Mouse (Mus musculus): ENCODE measurements at regions not wholly inside any gene's neighbourhood (a gene's known extent, or its start where the extent isn't known, plus 50 kb on each side); places are given as distances from the start of the nearest gene placed in this dataset.

GRCm38 (mm10) chr12:31145032-31145781 lies 71.5 kb downstream of the Fam110c start:
- no peaks in the 10 kb centered on the region for H3K4me1 ChIP-seq (ENCODE audit: control insufficient read depth, insufficient read depth, insufficient read length, low read length)
- no peaks in the 10 kb centered on the region for H3K27me3 ChIP-seq (ENCODE audit: control insufficient read depth, insufficient read depth, low read length)
- no peak overlapping the region for H3K4me3 ChIP-seq (ENCODE audit: low read depth, low read length)
- TF ChIP-seq CTCF (IDR thresholded peaks at IDR 0.05; ENCODE audit: extremely low read depth, insufficient read length, insufficient replicate concordance, low read depth, low read length) = no peak
- TF ChIP-seq POLR2A (IDR thresholded peaks at IDR 0.05; ENCODE audit: low read depth, low read length) = no peak
- 0 out of 2 replicates have a peak overlapping the region, but pooled peaks have one; percentile 14 for H3K27ac ChIP-seq (ENCODE audit: insufficient read depth, low read depth, low read length)
- WGBS = 44% methylated on average over 3 of the region's 3 CpGs
- H3K36me3 ChIP-seq (ENCODE audit: control insufficient read depth, insufficient read depth, low read length) = no peaks in the 10 kb centered on the region

- H3K4me1 ChIP-seq (ENCODE audit: control insufficient read depth, insufficient read depth, insufficient read length, low read length) = no peaks in the 10 kb centered on the region
- no peak overlapping the region for H3K4me3 ChIP-seq (ENCODE audit: low read depth, low read length)
- no peaks in the 10 kb centered on the region for H3K27me3 ChIP-seq (ENCODE audit: control insufficient read depth, insufficient read depth, low read length)
- H3K27ac ChIP-seq (ENCODE audit: insufficient read depth, low read depth, low read length) = peak overlapping the region; percentile 11
- 66% methylated on average over 11 of the region's 11 CpGs for WGBS
- no peaks in the 10 kb centered on the region for H3K36me3 ChIP-seq (ENCODE audit: control insufficient read depth, insufficient read depth, low read length)
- no peak for TF ChIP-seq POLR2A (IDR thresholded peaks at IDR 0.05; ENCODE audit: low read depth, low read length)
- no peak for TF ChIP-seq CTCF (IDR thresholded peaks at IDR 0.05; ENCODE audit: extremely low read depth, insufficient read length, insufficient replicate concordance, low read depth, low read length)
Measured at GRCm38 (mm10) chr12:31148417-31149356, 75.0 kb downstream of the Fam110c start.

GRCm38 (mm10) chr12:31153720-31154119 lies 80.1 kb downstream of the Fam110c start:
- TF ChIP-seq CTCF (IDR thresholded peaks at IDR 0.05; ENCODE audit: extremely low read depth, insufficient read length, insufficient replicate concordance, low read depth, low read length) = no peak
- no peak for TF ChIP-seq POLR2A (IDR thresholded peaks at IDR 0.05; ENCODE audit: low read depth, low read length)
- Histone ChIP-seq H3K4me3 (ENCODE audit: low read depth, low read length) (no peak overlapping the region), H3K27me3 (ENCODE audit: control insufficient read depth, insufficient read depth, low read length) (no peaks in the 10 kb centered on the region), H3K36me3 (ENCODE audit: control insufficient read depth, insufficient read depth, low read length) (no peaks in the 10 kb centered on the region), H3K27ac (ENCODE audit: insufficient read depth, low read depth, low read length) (no peak overlapping the region), H3K4me1 (ENCODE audit: control insufficient read depth, insufficient read depth, insufficient read length, low read length) (no peaks in the 10 kb centered on the region)
- 85% methylated on average over 2 of the region's 2 CpGs for WGBS

- Histone ChIP-seq H3K27me3 (ENCODE audit: control insufficient read depth, insufficient read depth, low read length) (no peaks in the 10 kb centered on the region), H3K4me1 (ENCODE audit: control insufficient read depth, insufficient read depth, insufficient read length, low read length) (no peaks in the 10 kb centered on the region), H3K27ac (ENCODE audit: insufficient read depth, low read depth, low read length) (peak overlapping the region; percentile 31), H3K4me3 (ENCODE audit: low read depth, low read length) (no peak overlapping the region), H3K36me3 (ENCODE audit: control insufficient read depth, insufficient read depth, low read length) (no peaks in the 10 kb centered on the region)
- WGBS = 58% methylated on average over 5 of the region's 5 CpGs
- TF ChIP-seq CTCF (IDR thresholded peaks at IDR 0.05; ENCODE audit: extremely low read depth, insufficient read length, insufficient replicate concordance, low read depth, low read length) (no peak), POLR2A (IDR thresholded peaks at IDR 0.05; ENCODE audit: low read depth, low read length) (no peak)
Measured at GRCm38 (mm10) chr12:31154608-31155011, 80.9 kb downstream of the Fam110c start.

GRCm38 (mm10) chr12:31156154-31156720 lies 82.6 kb downstream of the Fam110c start:
- H3K36me3 ChIP-seq (ENCODE audit: control insufficient read depth, insufficient read depth, low read length) = no peaks in the 10 kb centered on the region
- WGBS = 68% methylated on average over 13 of the region's 13 CpGs
- H3K27ac ChIP-seq (ENCODE audit: insufficient read depth, low read depth, low read length) = peak overlapping the region; percentile 42; the same call in 1 of the 2 replicates
- H3K27me3 ChIP-seq (ENCODE audit: control insufficient read depth, insufficient read depth, low read length) = no peaks in the 10 kb centered on the region
- no peaks in the 10 kb centered on the region for H3K4me1 ChIP-seq (ENCODE audit: control insufficient read depth, insufficient read depth, insufficient read length, low read length)
- H3K4me3 ChIP-seq (ENCODE audit: low read depth, low read length) = no peak overlapping the region
- TF ChIP-seq CTCF (IDR thresholded peaks at IDR 0.05; ENCODE audit: extremely low read depth, insufficient read length, insufficient replicate concordance, low read depth, low read length) (no peak), POLR2A (IDR thresholded peaks at IDR 0.05; ENCODE audit: low read depth, low read length) (no peak)

GRCm38 (mm10) chr12:31157453-31157852 lies 83.1 kb upstream of the Gm6993 start:
- Histone ChIP-seq H3K27ac (ENCODE audit: insufficient read depth, low read depth, low read length) (no peak overlapping the region), H3K4me3 (ENCODE audit: low read depth, low read length) (no peak overlapping the region), H3K27me3 (ENCODE audit: control insufficient read depth, insufficient read depth, low read length) (no peaks in the 10 kb centered on the region), H3K4me1 (ENCODE audit: control insufficient read depth, insufficient read depth, insufficient read length, low read length) (no peaks in the 10 kb centered on the region), H3K36me3 (ENCODE audit: control insufficient read depth, insufficient read depth, low read length) (no peaks in the 10 kb centered on the region)
- 80% methylated on average over 3 of the region's 3 CpGs for WGBS
- TF ChIP-seq POLR2A (IDR thresholded peaks at IDR 0.05; ENCODE audit: low read depth, low read length) (no peak), CTCF (IDR thresholded peaks at IDR 0.05; ENCODE audit: extremely low read depth, insufficient read length, insufficient replicate concordance, low read depth, low read length) (no peak)
